Mouse (Mus musculus) limb, embryonic 14.5 days (tissue): ENCODE results near the gene Fars2. TPM values are rescaled to one million over a fixed set of nuclear protein-coding genes. Genes with fewer than 3 reads are reported as not detected.

Experiments used
- ATAC-seq: fragments of 200-750 bp; cut with Nextera tagmentation; 2 replicates; pipeline ENCODE4 v1.8.0; 2017; ENCODE audit warnings: low read depth, moderate number of reproducible peaks, moderate TSS enrichment; ENCODE audit not compliant: low FRiP score
- DNase-seq: peaks from one replicate; pipeline ENCODE4 v3.0.0-alpha.2; 2015; ENCODE audit warnings: low spot score
- H3K27ac ChIP-seq: fragments of 300-500 bp; sonication (generic); replicated peaks from 2 replicates; pipeline ENCODE4 v1.5.1; 2014; ENCODE audit warnings: low read depth, mild to moderate bottlenecking, low read length, moderate library complexity, mixed read lengths
- H3K27me3 ChIP-seq: fragments of 300-500 bp; sonication (generic); 2 replicates; pipeline ENCODE4 v1.6.1; 2014; ENCODE audit warnings: low read length, mixed read lengths; ENCODE audit not compliant: control insufficient read depth, insufficient read depth
- H3K36me3 ChIP-seq: fragments of 300-500 bp; sonication (generic); 2 replicates; pipeline ENCODE4 v1.6.1; 2014; ENCODE audit warnings: mild to moderate bottlenecking, low read length, moderate library complexity, mixed read lengths; ENCODE audit not compliant: control insufficient read depth, insufficient read depth
- H3K4me1 ChIP-seq: fragments of 300-500 bp; sonication (generic); 2 replicates; pipeline ENCODE4 v1.6.1; 2014; ENCODE audit warnings: antibody characterized with exemption, low read length, mixed read lengths; ENCODE audit not compliant: control insufficient read depth, insufficient read depth
- H3K4me2 ChIP-seq: fragments of 300-500 bp; sonication (generic); replicated peaks from 2 replicates; pipeline ENCODE4 v1.6.1; 2014; ENCODE audit warnings: low read depth, mild to moderate bottlenecking, low read length, moderate library complexity; ENCODE audit not compliant: severe bottlenecking
- H3K4me3 ChIP-seq: fragments of 300-500 bp; sonication (generic); replicated peaks from 2 replicates; pipeline ENCODE4 v1.5.1; 2014; ENCODE audit warnings: low read length
- H3K9ac ChIP-seq: fragments of 300-500 bp; sonication (generic); 2 replicates; pipeline ENCODE4 v1.6.1; 2014; ENCODE audit warnings: mild to moderate bottlenecking, low read depth, low read length, moderate library complexity; ENCODE audit not compliant: severe bottlenecking
- H3K9me3 ChIP-seq: fragments of 300-500 bp; sonication (generic); 2 replicates; pipeline ENCODE4 v1.6.1; 2016; ENCODE audit warnings: low read length; ENCODE audit not compliant: control insufficient read depth
- POLR2A ChIP-seq: fragments of 200-500 bp; IDR thresholded peaks from 2 replicates; pipeline ENCODE4 v1.8.0; 2012; ENCODE audit warnings: inconsistent platforms, mild to moderate bottlenecking, moderate library complexity, borderline replicate concordance; ENCODE audit not compliant: insufficient read depth, insufficient read length; ENCODE audit errors: extremely low read depth
- WGBS: fragments of 180-500 bp; shearing (Covaris S2); extraction: QIAGEN DNeasy Blood & Tissue Kit; methylation state at CpG from one replicate; pipeline ENCODE4 v1.1.7; 2014; 5-methylcytosine and 5-hydroxymethylcytosine counted together
- polyA plus RNA-seq, 2 experiments: library from polyadenylated mRNA; depleted of rRNA in 1 of 2; stranded (reverse) in 1 of 2; unstranded in 1 of 2; fragments of >200 nt; fragmentation: Nextera tagmentation in 1 of 2; extraction: Ambion mirVana in 1 of 2; gene quantifications; 2 replicates each; pipeline versions ENCODE4 v1.2.1 to v1.2.3; 2012 to 2014

Fars2 gene
- polyA plus RNA-seq, 2 experiments, result 27.6 to 35.2 TPM

DNA sequence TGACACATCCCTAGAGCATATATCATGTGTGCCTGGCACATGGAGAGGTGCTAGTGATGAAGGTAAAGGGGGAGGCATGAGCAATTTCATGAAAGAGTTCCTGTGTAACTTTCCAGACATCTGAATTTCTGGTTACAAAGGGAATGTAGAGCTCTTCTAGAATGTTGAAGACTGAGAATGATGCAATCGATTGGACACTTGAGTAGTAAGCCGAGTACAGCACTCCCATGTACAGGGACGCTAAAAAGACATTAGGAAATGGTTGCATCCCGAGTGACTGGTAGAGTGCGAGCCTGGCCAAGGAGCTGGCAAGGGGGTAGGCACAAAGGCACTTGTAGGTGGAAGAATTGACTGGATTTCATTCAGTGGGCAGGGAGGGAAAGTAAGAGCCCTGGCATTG, 102.3 kb downstream of the Fars2 start:
- TF ChIP-seq POLR2A, result no peak
- no peak overlapping the region for H3K4me2 ChIP-seq
- H3K4me3 ChIP-seq, result no peak overlapping the region
- H3K9me3 ChIP-seq, result no peaks in the 10 kb centered on the region
- no peaks in the 10 kb centered on the region for H3K4me1 ChIP-seq
- H3K27ac ChIP-seq, result no peak overlapping the region
- no peak overlapping the region for H3K9ac ChIP-seq
- no peak for ATAC-seq
- WGBS, result 92% methylated on average over 5 of the region's 5 CpGs
- DNase-seq, result no peak
- H3K36me3 ChIP-seq, result no peaks in the 10 kb centered on the region
- no peaks in the 10 kb centered on the region for H3K27me3 ChIP-seq

DNA sequence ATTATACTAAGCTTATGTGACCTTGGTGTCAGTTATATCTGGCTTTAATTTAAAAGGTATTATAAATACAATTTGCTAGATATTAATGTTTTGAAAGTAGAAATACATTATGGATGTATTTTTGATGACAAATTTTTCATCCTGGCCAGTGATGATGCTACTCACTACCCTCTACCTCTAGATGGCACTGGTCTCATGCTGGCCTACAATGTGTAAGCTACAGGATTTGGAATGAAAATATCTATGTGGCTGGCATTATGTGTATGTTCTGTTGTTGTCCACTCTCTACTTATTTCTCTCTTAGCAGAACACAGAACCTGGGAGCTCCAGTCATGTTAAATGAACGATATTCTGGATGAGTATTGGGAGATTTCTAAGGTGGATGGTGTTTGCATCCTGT, 104.7 kb downstream of the Fars2 start:
- Histone ChIP-seq H3K27ac (no peak overlapping the region), H3K9ac (no peak overlapping the region), H3K4me3 (no peak overlapping the region), H3K36me3 (no peaks in the 10 kb centered on the region), H3K4me1 (no peaks in the 10 kb centered on the region), H3K9me3 (no peaks in the 10 kb centered on the region), H3K27me3 (no peaks in the 10 kb centered on the region), H3K4me2 (no peak overlapping the region)
- ATAC-seq (no peak), DNase-seq (no peak)
- 89% methylated on average over 1 of the region's 1 CpGs for WGBS
- TF ChIP-seq POLR2A, result no peak

DNA sequence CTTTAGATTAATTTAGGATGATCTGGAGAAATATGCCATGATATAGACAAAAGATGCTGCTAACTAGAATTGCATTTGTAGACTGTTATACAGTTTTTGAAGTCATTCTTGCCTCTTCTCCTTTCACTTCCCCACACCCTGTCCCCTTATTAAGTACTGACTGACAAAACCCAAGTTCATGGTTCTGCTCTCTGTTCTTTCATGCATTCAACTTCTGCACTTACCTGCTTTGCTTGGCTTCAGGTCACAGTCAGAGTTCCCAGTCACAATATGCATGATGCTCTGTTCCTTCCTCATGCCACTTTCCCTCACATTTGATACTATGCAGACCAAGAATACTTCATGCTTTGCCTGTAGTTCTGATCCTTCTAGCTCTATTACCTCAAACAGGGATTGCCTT, 105.5 kb downstream of the Fars2 start:
- H3K9ac ChIP-seq, result no peak overlapping the region
- DNase-seq, result no peak
- H3K4me2 ChIP-seq, result no peak overlapping the region
- H3K4me1 ChIP-seq, result no peaks in the 10 kb centered on the region
- ATAC-seq, result no peak
- H3K9me3 ChIP-seq, result no peaks in the 10 kb centered on the region
- no peaks in the 10 kb centered on the region for H3K27me3 ChIP-seq
- H3K36me3 ChIP-seq, result no peaks in the 10 kb centered on the region
- H3K4me3 ChIP-seq, result no peak overlapping the region
- H3K27ac ChIP-seq, result no peak overlapping the region
- no peak for TF ChIP-seq POLR2A

DNA sequence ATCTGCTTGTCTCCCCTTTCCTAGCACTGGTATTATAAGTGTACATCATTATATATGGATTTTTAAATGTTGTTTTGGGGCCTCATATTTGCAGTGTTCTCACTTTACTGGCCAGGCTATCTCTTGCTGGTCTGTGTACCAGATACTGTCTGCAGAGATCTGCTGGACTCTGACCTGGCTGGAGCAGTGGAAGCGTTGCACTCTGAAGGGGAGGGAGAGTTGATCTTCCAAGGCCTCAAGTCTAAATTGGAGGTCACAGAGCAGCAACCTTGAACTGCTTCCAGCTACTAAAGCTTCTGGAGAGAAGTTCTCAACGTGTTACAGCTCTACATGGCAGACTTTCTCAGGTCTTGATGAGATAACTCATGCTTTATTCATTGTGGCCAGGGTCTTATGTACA, 107.2 kb downstream of the Fars2 start:
- no peaks in the 10 kb centered on the region for H3K9me3 ChIP-seq
- no peak overlapping the region for H3K9ac ChIP-seq
- no peak overlapping the region for H3K27ac ChIP-seq
- WGBS, result 87% methylated on average over 2 of the region's 2 CpGs
- H3K36me3 ChIP-seq, result no peaks in the 10 kb centered on the region
- H3K4me2 ChIP-seq, result no peak overlapping the region
- H3K4me1 ChIP-seq, result no peaks in the 10 kb centered on the region
- H3K27me3 ChIP-seq, result no peaks in the 10 kb centered on the region
- no peak overlapping the region for H3K4me3 ChIP-seq
- DNase-seq (no peak), ATAC-seq (no peak)
- TF ChIP-seq POLR2A, result no peak

DNA sequence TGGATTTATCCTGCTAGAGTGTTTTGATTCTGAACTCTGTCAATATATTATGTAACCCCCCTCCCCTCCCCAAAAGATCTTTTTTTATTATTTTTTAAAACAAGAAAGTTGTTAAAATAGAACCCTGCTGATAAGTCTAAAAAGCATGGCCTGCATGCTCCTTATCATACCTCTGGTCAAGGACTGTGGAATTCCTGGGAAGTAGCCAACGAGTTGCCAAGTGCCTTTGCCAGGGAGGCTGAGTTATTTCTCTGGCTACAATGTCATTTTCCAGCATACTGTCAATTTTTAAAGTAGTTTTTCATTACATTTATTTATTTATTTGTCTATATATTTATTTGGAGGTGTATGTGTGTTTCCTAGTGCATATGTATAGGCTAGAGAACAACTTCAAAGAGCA, 125.0 kb downstream of the Fars2 start:
- H3K27ac ChIP-seq, result no peak overlapping the region
- TF ChIP-seq POLR2A, result no peak
- no peaks in the 10 kb centered on the region for H3K9me3 ChIP-seq
- H3K4me2 ChIP-seq, result no peak overlapping the region
- no peaks in the 10 kb centered on the region for H3K27me3 ChIP-seq
- H3K4me3 ChIP-seq, result no peak overlapping the region
- 68% methylated on average over 1 of the region's 1 CpGs for WGBS
- DNase-seq, result no peak
- no peak for ATAC-seq
- H3K9ac ChIP-seq, result no peak overlapping the region
- H3K4me1 ChIP-seq, result no peaks in the 10 kb centered on the region
- H3K36me3 ChIP-seq, result no peaks in the 10 kb centered on the region

DNA sequence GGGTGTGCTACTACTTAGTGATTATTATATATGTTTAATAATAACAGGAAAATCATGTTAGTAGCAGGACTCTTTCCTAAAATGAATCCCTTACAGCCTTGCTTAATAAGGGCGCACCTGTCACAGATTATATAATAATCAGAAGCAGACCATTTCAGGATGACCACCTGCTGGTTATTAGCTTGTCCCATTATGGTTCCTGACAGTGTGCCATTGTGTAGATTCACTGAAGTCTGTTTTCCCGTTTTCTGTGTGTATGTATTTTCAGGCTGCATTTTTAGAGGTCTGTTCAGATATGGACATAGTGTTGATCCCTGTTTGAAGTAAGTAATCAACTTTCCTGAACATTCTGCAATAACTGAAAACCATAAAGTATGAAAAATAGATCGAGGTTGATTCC, 136.7 kb downstream of the Fars2 start:
- Histone ChIP-seq H3K4me2 (no peak overlapping the region), H3K27me3 (no peaks in the 10 kb centered on the region), H3K9ac (no peak overlapping the region), H3K27ac (no peak overlapping the region), H3K4me3 (no peak overlapping the region), H3K9me3 (no peaks in the 10 kb centered on the region), H3K36me3 (no peaks in the 10 kb centered on the region), H3K4me1 (no peaks in the 10 kb centered on the region)
- ATAC-seq (no peak), DNase-seq (no peak)
- TF ChIP-seq POLR2A, result no peak
- WGBS, result 54% methylated on average over 3 of the region's 3 CpGs
